Comparison of ENCODE assay signal across 8 mouse cellular contexts in genomic region chr13:107846621-107847178, GRCm38 (mm10).
A peak's percentile ranks its signal among the peaks of the same experiment; 100 is the strongest.
DNase-seq lines count a peak whose midpoint lies in the region; ATAC-seq lines count a peak whose summit lies in the region.

No protein-coding gene starts in this region.

- DNase-seq in heart, embryonic 10.5 days (ENCODE audit: low spot score) = no peak
- no peak for DNase-seq in heart, adult 9 months (ENCODE audit: low spot score in 2 of 2)
- DNase-seq in midbrain, embryonic 10.5 days (ENCODE audit: low spot score) = no peak
- DNase-seq in urinary bladder, adult 2 months (ENCODE audit: low spot score) = no peak
- DNase-seq in layer of hippocampus, adult 11-12 months (ENCODE audit: low spot score) = no peak
- no peak for DNase-seq in thymus, postnatal 14 days

- peak; percentile 41; the same call in 1 of the 2 replicates for ATAC-seq in embryonic facial prominence, embryonic 13.5 days (ENCODE audit: insufficient number of reproducible peaks, insufficient read depth, low FRiP score, low TSS enrichment, low read depth)
- peak; percentile 64 for ATAC-seq in intestine, embryonic 16.5 days

- H3K27ac ChIP-seq in heart, embryonic 10.5 days = peak overlapping the region; percentile 52
- peak overlapping the region; percentile 48; the same call in 1 of the 2 replicates for H3K27ac ChIP-seq in embryonic facial prominence, embryonic 13.5 days
- H3K27ac ChIP-seq in intestine, embryonic 16.5 days (ENCODE audit: low read length) = peak overlapping the region; percentile 38
- peak overlapping the region; percentile 14 for H3K27ac ChIP-seq in midbrain, embryonic 10.5 days (replicated peaks)

- H3K9ac ChIP-seq in embryonic facial prominence, embryonic 13.5 days = peak overlapping the region; percentile 22; the same call in 1 of the 2 replicates
- H3K9ac ChIP-seq in intestine, embryonic 16.5 days (ENCODE audit: low read depth, low read length) = peak overlapping the region; percentile 51

- no peaks in the 10 kb centered on the region for H3K27me3 ChIP-seq in heart, embryonic 10.5 days (ENCODE audit: insufficient read depth, poor library complexity, severe bottlenecking)
- no peaks in the 10 kb centered on the region for H3K27me3 ChIP-seq in embryonic facial prominence, embryonic 13.5 days
- H3K27me3 ChIP-seq in intestine, embryonic 16.5 days (replicated peaks; ENCODE audit: control insufficient read depth, insufficient read depth, low read length) = no peaks in the 10 kb centered on the region
- H3K27me3 ChIP-seq in midbrain, embryonic 10.5 days (ENCODE audit: low read depth, poor library complexity, severe bottlenecking) = no peaks in the 10 kb centered on the region

- WGBS in heart, embryonic 10.5 days = 55% methylated on average over 10 of the region's 10 CpGs
- WGBS in embryonic facial prominence, embryonic 13.5 days = 15% methylated on average over 10 of the region's 10 CpGs
- WGBS in intestine, embryonic 16.5 days = 31% methylated on average over 10 of the region's 10 CpGs
- 46% methylated on average over 10 of the region's 10 CpGs for WGBS in midbrain, embryonic 10.5 days

- H3K4me3 ChIP-seq in heart, embryonic 10.5 days = no peak overlapping the region
- peak overlapping the region; percentile 26 for H3K4me3 ChIP-seq in embryonic facial prominence, embryonic 13.5 days
- H3K4me3 ChIP-seq in intestine, embryonic 16.5 days (ENCODE audit: low read length) = peak overlapping the region; percentile 34
- H3K4me3 ChIP-seq in midbrain, embryonic 10.5 days = no peak overlapping the region

- H3K36me3 ChIP-seq in heart, embryonic 10.5 days = no peaks in the 10 kb centered on the region
- no peaks in the 10 kb centered on the region for H3K36me3 ChIP-seq in embryonic facial prominence, embryonic 13.5 days
- no peaks in the 10 kb centered on the region for H3K36me3 ChIP-seq in intestine, embryonic 16.5 days (ENCODE audit: control insufficient read depth, insufficient read depth, low read length)
- no peaks in the 10 kb centered on the region for H3K36me3 ChIP-seq in midbrain, embryonic 10.5 days

- H3K4me1 ChIP-seq in heart, embryonic 10.5 days = peaks cover 63% of the 10 kb centered on the region
- H3K4me1 ChIP-seq in embryonic facial prominence, embryonic 13.5 days = peaks cover 46% of the 10 kb centered on the region
- H3K4me1 ChIP-seq in intestine, embryonic 16.5 days (ENCODE audit: control insufficient read depth, insufficient read depth, low read length) = peaks cover 32% of the 10 kb centered on the region
- peaks cover 80% of the 10 kb centered on the region for H3K4me1 ChIP-seq in midbrain, embryonic 10.5 days

- H3K9me3 ChIP-seq in heart, embryonic 10.5 days = no peaks in the 10 kb centered on the region
- no peaks in the 10 kb centered on the region for H3K9me3 ChIP-seq in embryonic facial prominence, embryonic 13.5 days
- no peaks in the 10 kb centered on the region for H3K9me3 ChIP-seq in intestine, embryonic 16.5 days (ENCODE audit: control insufficient read depth, low read length)
- H3K9me3 ChIP-seq in midbrain, embryonic 10.5 days (replicated peaks) = no peaks in the 10 kb centered on the region

- H3K4me2 ChIP-seq in embryonic facial prominence, embryonic 13.5 days = peak overlapping the region; percentile 53
- H3K4me2 ChIP-seq in intestine, embryonic 16.5 days (ENCODE audit: low read depth, low read length) = peak overlapping the region; percentile 57

Comparison
In these comparisons a context has a peak if more than half of its experiments do, and no peak if none do; other contexts are left out.
1. H3K4me3 ChIP-seq: peak in embryonic facial prominence, embryonic 13.5 days (single experiment) and intestine, embryonic 16.5 days (single experiment); none in heart, embryonic 10.5 days (single experiment) and midbrain, embryonic 10.5 days (single experiment).
2. Peak in every context shown above with its lines, with median percentiles within 50 percentile points of each other: H3K27ac ChIP-seq.